Mouse (Mus musculus): Measurements from ENCODE around the gene Ogn.

DNA sequence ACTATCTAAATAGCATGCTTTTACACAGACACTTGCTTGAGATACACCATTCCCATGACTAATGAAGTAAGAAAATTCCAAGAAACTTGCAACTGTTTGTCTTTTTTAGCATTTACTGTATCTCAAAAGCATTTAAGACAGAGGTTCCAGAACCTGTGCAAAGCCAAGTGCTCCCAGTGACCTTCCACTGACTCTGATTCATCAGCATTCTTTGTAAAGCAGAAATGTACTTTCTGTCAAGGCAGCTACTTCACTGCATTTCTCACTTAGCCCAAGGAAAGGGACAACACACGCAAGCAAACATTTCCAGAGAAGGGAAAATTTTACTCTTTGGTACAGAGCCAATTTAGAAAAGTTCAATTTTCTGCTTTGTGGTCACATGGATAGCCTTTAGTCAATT, 15.4 kb downstream of the Ogn start:
- no peak for TF ChIP-seq CTCF (IDR thresholded peaks at IDR 0.05; ENCODE audit: extremely low read depth, insufficient read depth, insufficient read length, insufficient replicate concordance)
- TF ChIP-seq POLR2A (IDR thresholded peaks at IDR 0.05; ENCODE audit: low read depth, low read length), result no peak

Data from spleen, adult 2 months (tissue).